Mouse (Mus musculus) forebrain, embryonic 10.5 days (tissue): ENCODE results near the gene Abat. TPM values are rescaled to one million over a fixed set of nuclear protein-coding genes. Genes with fewer than 3 reads are reported as not detected.
A peak's percentile ranks its signal among the peaks of the same experiment; 100 is the strongest.

Experiments used
- DNase-seq: peaks from one replicate; pipeline ENCODE4 v3.0.0-alpha.2; 2017; ENCODE audit warnings: low spot score; ENCODE audit errors: extremely low spot score
- H3K27ac ChIP-seq: fragments of 300-500 bp; sonication (generic); 2 replicates; pipeline ENCODE4 v1.5.1; 2016; ENCODE audit warnings: mild to moderate bottlenecking
- H3K27me3 ChIP-seq: fragments of 300-500 bp; sonication (generic); 2 replicates; pipeline ENCODE4 v1.6.1; 2016; ENCODE audit warnings: mild to moderate bottlenecking; ENCODE audit not compliant: poor library complexity, severe bottlenecking
- H3K36me3 ChIP-seq: fragments of 300-500 bp; sonication (generic); replicated peaks from 2 replicates; pipeline ENCODE4 v1.6.1; 2016; ENCODE audit warnings: mild to moderate bottlenecking, moderate library complexity
- H3K4me1 ChIP-seq: fragments of 300-500 bp; sonication (generic); 2 replicates; pipeline ENCODE4 v1.6.1; 2016
- H3K4me3 ChIP-seq: fragments of 300-500 bp; sonication (generic); 2 replicates; pipeline ENCODE4 v1.5.1; 2016; ENCODE audit warnings: mild to moderate bottlenecking, moderate library complexity
- H3K9me3 ChIP-seq: fragments of 300-500 bp; sonication (generic); 2 replicates; pipeline ENCODE4 v1.6.1; 2016; ENCODE audit warnings: mild to moderate bottlenecking, moderate library complexity
- WGBS: fragments of 180-500 bp; shearing (Covaris S2); methylation state at CpG from one replicate; pipeline ENCODE4 v1.1.7; 2016; 5-methylcytosine and 5-hydroxymethylcytosine counted together
- polyA plus RNA-seq: library from polyadenylated mRNA; unstranded; fragments of >200 nt; fragmentation: Nextera tagmentation; extraction: Ambion mirVana; gene quantifications from 2 replicates; pipeline ENCODE4 v1.2.1, GENCODE M21; 2016

The Abat gene
- 16.2 and 16.8 TPM in 2 replicates for polyA plus RNA-seq

DNA sequence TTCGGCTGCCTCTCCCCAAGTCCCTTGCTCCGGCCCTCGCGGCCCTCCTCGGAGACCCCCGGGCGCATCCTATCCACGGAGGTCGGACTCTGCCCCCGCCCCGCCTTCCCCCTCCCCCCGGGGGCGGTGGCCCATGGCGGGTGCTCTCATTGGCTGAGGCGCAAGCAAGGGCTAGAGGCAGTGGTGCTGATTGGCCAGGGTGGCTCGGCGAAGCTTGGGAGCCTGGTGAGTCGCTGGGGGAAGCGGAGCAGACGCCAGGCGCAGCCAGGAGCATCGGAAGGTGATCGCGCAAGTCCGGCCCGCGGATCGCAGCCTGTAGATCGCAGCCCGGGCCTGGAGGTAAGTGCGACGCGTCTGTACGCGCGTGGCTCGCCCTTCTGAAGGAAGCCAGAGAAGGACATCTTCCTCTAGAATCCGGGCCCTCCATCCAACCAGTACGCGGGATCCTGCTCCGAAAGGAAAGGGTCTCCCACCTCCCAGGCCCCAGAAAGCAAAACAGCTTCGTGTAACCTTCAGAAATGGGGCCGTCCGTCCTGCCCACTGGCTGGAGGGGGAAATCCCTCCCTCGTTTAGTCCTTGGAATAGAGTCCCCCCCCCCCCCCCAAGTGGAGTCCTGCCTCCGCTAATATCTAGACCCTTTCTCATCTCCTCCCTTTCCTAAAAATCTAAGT is at the start of gene Abat:
Gene Abat (plus strand): TSS at position 194 of the 671 bp plus-strand sequence.
- under 1% methylated on average over 46 of the region's 46 CpGs for WGBS
- peak within 1 kb of the TSS; percentile 77 for H3K27ac ChIP-seq

DNA sequence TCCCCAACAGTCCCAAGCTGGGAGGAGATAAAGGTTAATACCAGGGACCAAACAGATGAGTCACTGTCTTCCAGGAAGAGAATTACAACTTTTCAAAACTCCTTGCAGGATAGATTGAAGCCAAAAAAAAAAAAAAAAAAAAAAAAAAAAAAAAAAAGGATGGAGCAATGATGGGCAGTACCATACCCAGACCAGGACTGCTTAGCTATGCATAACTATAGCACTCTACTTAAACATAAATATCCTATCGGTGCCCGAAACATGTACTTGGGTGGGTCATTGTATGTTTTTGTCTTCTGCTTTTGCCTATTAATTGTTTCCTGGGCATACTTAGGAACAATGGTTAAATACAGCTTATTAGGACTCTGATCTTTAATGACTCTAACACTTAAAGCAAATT is 43.1 kb upstream of the Abat start:
- WGBS, result 76% methylated on average over 2 of the region's 2 CpGs
- peak overlapping the region; percentile 87 for H3K4me3 ChIP-seq

More for the DNA sequence above, at the start of gene Abat:
- no peaks in the 10 kb centered on the region for H3K9me3 ChIP-seq
- peaks cover 57% of the 10 kb centered on the region for H3K27me3 ChIP-seq
- DNase-seq, result peak; percentile 93
- no peaks in the 10 kb centered on the region for H3K36me3 ChIP-seq
- peak within 1 kb of the TSS; percentile 66 for H3K4me3 ChIP-seq
- H3K4me1 ChIP-seq, result peaks cover 18% of the 10 kb centered on the region

DNA sequence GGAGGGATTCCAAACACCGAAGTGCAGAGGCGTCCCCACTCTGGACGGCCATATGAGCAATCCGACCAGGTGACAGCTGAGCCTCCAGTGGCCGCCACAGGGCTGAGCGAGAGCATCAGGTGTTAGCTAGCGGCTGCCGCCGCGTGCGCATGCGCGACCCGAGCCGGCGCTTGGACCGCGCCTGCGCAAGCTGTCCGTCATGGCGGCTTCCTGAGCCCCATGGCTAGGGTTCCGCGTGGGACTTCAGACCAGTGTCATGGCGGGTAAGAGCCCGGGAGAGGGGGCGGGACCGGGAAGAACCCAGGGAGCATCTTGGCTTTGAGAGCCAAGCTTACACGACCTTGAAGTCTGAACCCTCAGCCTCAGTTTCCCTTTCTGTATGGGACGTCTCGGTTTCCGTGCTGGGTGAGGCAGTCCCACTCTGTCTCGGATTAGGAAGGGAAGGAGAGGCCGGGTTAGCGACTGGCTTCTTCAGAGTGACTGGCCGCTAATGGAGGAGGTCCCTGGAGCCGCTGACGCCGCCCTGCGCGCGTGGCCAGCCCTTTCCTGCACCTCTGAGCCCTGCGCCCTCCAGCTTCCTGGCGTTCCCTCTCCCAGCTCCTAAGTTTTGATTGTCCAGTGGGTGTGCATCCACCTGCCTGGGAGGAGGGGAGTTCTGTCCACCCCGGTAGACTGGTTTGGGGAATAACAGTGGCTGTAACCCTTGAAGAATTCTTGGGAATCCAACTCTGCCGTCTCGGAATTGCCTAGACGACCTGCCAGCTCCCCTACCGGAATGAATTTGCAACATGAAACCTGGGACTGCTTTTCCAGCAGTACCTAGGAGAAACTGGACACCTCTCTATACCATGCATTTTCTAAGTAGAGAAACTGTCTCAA is 42.4 kb upstream of the Abat start, which contains the start of gene Mettl22:
Gene Mettl22 (plus strand): TSS at position 186 of the 879 bp plus-strand sequence.
- Histone ChIP-seq H3K4me1 (peaks cover 20% of the 10 kb centered on the region), H3K36me3 (peaks cover 11% of the 10 kb centered on the region), H3K4me3 (peak within 1 kb of the TSS; percentile 87), H3K27ac (peak within 1 kb of the TSS; percentile 95), H3K27me3 (no peaks in the 10 kb centered on the region; the same call in 1 of the 2 replicates), H3K9me3 (no peaks in the 10 kb centered on the region)
- DNase-seq, result peak; percentile 91
- WGBS, result 1% methylated on average over 48 of the region's 48 CpGs

More for the DNA sequence above, 43.1 kb upstream of the Abat start:
- Histone ChIP-seq H3K27ac (no peak overlapping the region), H3K9me3 (no peaks in the 10 kb centered on the region), H3K27me3 (no peaks in the 10 kb centered on the region; the same call in 1 of the 2 replicates), H3K4me1 (peaks cover 20% of the 10 kb centered on the region), H3K36me3 (peaks cover 7% of the 10 kb centered on the region)
- DNase-seq, result no peak

DNA sequence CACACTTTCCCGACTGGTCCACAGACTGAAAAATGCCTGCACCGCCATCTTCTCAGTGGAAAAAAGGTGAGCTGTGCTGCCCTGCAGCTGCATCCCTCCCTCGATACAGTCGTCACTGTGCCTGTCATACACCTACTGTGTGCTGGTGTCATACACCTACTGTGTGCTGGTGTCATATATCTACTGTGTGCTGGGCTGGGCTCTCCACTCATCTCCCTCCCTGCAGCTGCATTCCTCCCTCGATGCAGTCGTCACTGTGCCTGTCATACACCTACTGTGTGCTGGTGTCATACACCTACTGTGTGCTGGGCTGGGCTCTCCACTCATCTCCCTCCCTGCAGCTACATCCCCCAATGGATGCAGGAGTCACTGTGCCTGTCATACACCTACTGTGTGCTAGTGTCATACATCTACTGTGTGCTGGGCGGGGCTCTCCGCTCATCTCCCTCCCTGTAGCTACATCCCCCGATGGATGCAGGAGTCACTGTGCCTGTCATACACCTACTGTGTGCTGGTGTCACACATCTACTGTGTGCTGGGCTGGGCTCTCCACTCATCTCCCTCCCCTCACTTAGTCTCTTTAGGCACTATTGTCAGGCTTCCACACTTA is 25.7 kb upstream of the Abat start:
- Histone ChIP-seq H3K9me3 (no peaks in the 10 kb centered on the region), H3K27ac (no peak overlapping the region), H3K36me3 (peaks cover 78% of the 10 kb centered on the region), H3K27me3 (no peaks in the 10 kb centered on the region), H3K4me3 (no peak overlapping the region), H3K4me1 (peaks cover 8% of the 10 kb centered on the region)
- WGBS, result 95% methylated on average over 9 of the region's 9 CpGs
- no peak for DNase-seq

DNA sequence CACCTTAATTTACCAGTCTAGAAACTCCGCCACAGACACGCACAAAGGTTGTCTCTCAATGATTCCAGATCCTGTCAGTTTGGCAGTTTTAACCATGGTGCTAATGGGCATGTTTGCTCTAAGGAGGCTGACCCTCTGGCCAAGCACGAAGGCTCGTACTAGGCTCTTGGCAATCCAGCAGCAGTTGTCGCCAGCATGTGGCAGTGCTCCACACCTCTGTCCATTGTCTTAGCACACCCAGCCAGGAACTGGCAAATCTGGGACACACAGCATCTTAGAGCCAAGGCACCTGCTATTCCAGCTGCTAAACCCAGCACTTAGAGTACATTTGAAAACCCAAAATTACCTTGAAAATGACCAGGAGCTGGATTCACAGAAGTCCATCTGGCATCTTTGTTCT is 23.9 kb upstream of the Abat start:
- Histone ChIP-seq H3K36me3 (peaks cover 60% of the 10 kb centered on the region), H3K9me3 (no peaks in the 10 kb centered on the region), H3K4me1 (peaks cover 8% of the 10 kb centered on the region), H3K27me3 (no peaks in the 10 kb centered on the region), H3K27ac (no peak overlapping the region), H3K4me3 (no peak overlapping the region)
- 83% methylated on average over 5 of the region's 5 CpGs for WGBS
- no peak for DNase-seq

DNA sequence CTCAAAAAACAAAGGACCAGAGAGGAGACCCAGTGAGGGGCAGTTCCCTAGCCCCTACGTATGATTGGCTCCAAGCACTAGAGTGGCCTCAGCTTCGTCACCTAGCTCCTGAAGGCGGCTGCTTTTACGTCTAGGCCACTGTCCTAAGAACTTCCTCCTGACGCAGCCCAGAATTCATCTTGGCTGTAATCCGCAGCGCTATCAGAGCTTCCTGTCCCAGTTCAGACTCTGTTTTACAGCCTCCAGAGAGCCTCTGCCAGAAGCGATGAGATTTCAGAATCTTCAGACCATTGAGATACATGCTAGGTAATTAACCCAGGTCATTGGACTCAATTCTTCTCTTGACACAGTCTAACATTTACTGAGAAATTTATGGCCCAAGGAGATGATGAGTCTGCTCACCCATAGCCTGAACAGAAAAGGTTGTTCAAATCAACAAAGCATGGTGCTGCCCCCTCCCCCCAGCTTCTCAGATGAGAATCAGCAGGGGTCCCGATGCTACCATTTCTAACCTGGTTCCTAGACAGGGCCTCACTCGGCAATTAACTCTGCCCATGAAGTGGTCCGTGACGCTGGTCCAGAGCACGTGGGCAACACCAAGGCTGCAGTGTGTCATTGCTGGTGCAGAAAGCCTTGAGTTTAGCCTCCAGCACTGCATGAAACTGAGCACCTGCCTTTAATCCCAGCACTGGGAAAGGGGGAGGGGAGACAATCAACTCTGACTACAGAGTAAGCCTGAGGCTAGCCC is 21.3 kb upstream of the Abat start:
- H3K27ac ChIP-seq, result 0 out of 2 replicates have a peak overlapping the region, but pooled peaks have one; percentile 20
- peaks cover 8% of the 10 kb centered on the region for H3K4me1 ChIP-seq
- no peak for DNase-seq
- H3K4me3 ChIP-seq, result no peak overlapping the region
- WGBS, result 48% methylated on average over 13 of the region's 13 CpGs
- H3K27me3 ChIP-seq, result no peaks in the 10 kb centered on the region
- peaks cover 37% of the 10 kb centered on the region for H3K36me3 ChIP-seq
- H3K9me3 ChIP-seq, result no peaks in the 10 kb centered on the region

DNA sequence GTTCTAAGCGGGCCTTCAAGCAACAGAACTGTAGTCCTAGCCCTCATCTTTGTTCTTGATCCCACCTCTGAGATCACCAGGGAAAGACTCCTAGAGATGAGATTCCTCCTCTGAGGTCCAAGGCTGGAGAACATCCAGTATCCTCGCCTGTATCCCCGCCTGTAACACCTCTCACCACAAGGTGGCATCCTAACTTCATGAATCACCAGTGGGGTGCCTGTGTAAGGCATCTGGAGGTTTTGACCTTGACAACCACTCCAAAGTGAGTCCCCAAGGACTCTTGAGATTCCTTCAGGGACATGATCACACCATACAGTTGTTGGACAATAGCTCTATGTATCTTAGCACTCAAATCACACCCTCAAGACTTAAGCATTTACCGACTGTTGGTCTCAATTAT is 19.0 kb upstream of the Abat start:
- H3K27me3 ChIP-seq, result no peaks in the 10 kb centered on the region

DNA sequence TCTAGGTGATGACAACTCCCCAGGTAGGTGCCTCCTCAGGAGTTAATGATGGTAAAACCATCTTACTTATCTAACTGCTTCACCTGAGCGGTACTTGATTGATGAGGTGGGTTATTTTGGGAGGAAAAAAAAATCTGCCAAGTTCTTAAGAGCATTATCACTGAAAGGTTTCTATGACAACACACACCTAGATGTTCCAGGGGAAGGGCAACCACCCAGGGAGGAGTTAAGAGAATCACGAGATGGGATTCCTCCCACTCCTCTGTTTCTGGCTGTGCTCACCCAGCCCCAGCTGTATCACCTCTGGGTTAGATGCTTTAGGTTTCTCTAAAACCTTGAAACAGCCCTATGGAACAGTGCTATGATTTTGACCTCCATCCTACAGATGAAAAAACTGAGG is 16.3 kb upstream of the Abat start:
- Histone ChIP-seq H3K4me3 (no peak overlapping the region), H3K36me3 (no peaks in the 10 kb centered on the region), H3K27ac (no peak overlapping the region), H3K27me3 (no peaks in the 10 kb centered on the region), H3K9me3 (no peaks in the 10 kb centered on the region), H3K4me1 (peaks cover 4% of the 10 kb centered on the region)
- WGBS, result 64% methylated on average over 2 of the region's 2 CpGs
- DNase-seq, result no peak

More for the DNA sequence above, 19.0 kb upstream of the Abat start:
- Histone ChIP-seq H3K4me3 (no peak overlapping the region), H3K36me3 (peaks cover 15% of the 10 kb centered on the region), H3K27ac (no peak overlapping the region), H3K4me1 (peaks cover 8% of the 10 kb centered on the region), H3K9me3 (no peaks in the 10 kb centered on the region)
- 22% methylated on average over 4 of the region's 4 CpGs for WGBS
- peak; percentile 66 for DNase-seq

DNA sequence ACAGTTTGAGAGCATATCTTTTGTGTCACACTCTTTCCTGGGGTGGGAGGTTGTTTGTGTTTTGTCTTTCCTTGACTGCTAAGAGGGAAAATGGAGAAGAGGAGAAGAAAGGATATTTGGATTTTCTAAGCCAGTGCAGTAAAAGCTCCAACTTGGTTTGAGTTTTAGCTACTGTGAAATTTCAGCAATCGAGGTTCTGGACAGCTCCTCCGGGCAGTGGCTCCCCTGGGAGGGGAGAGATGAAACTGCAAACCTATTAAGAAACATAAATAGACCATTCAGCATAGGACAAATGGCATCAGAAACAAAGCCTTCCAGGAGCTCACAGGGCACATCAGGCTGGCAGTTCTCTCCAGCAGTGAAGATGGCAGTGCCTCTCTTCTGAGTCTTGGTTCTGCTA is 9.0 kb upstream of the Abat start:
- H3K27me3 ChIP-seq, result no peaks in the 10 kb centered on the region
- H3K36me3 ChIP-seq, result no peaks in the 10 kb centered on the region
- no peak overlapping the region for H3K27ac ChIP-seq
- no peak overlapping the region for H3K4me3 ChIP-seq
- WGBS, result 69% methylated on average over 2 of the region's 2 CpGs
- no peaks in the 10 kb centered on the region for H3K4me1 ChIP-seq
- no peak for DNase-seq
- H3K9me3 ChIP-seq, result no peaks in the 10 kb centered on the region

DNA sequence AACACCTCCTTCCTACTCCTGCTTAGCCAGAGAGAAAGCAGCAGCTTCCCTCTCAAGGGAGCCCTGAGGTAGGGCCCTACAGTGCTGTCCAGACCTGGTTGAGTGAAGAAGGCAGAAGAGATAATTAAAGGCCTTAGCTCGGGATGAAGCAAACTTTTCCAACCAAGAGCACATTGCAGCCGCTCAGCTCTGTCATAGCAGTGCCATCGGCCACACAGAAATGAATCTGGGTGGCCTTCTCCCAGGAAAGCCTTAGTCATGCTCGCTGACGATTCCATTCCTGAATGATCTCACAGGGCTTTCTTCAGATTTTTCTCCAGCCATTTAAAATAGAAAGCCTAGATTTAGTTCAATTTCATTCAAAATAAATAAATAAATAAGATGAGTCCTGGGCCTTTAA is 3.3 kb upstream of the Abat start:
- no peak for DNase-seq
- 71% methylated on average over 5 of the region's 5 CpGs for WGBS
- H3K36me3 ChIP-seq, result no peaks in the 10 kb centered on the region
- no peak overlapping the region for H3K4me3 ChIP-seq
- H3K4me1 ChIP-seq, result peaks cover 18% of the 10 kb centered on the region
- H3K27me3 ChIP-seq, result peaks cover 26% of the 10 kb centered on the region
- no peaks in the 10 kb centered on the region for H3K9me3 ChIP-seq
- no peak overlapping the region for H3K27ac ChIP-seq

DNA sequence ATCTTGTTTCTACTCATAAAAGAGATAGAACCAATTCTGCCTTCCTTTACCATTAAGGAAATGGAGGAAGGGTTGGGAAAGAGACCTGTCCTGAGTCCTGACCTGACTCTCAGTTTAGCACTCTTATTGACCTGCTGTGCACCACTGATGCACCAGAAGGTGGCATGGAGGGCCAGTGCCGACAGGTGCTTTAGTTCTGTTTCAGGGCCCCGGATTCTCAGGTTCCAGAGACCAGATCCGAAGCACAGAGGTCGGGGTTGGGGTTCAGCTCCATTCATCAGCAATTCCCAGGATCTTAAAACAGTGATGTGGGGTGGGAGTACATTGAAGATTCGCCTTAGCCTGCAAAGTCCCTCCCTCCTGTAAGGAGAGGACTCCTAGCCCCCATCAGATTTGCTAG is 399 bp upstream of the Abat start:
- Histone ChIP-seq H3K27ac (peak overlapping the region; percentile 77), H3K4me1 (peaks cover 18% of the 10 kb centered on the region), H3K9me3 (no peaks in the 10 kb centered on the region), H3K36me3 (no peaks in the 10 kb centered on the region), H3K4me3 (peak overlapping the region; percentile 66), H3K27me3 (peaks cover 52% of the 10 kb centered on the region)
- no peak for DNase-seq
- WGBS, result 2% methylated on average over 5 of the region's 5 CpGs

DNA sequence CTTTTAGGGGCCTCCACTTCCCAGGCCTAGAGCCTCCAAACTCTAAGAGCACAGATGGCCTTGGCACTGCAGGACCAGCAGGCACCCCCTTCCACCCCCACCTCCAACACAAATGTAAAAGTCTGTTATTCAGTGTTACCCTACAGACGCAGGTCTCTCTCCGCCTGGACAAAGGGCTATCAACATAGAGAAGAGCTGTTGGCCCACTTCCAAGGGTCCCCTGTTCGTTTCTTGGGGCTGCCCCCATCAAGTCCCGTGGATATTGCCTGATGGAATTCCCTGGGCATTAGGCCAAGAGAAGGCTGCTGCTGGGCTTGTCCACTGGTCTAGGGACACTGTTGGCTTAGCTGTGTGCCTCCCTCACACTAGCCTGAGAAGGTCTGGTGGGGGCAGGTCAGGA is 951 bp downstream of the Abat start:
- Histone ChIP-seq H3K27me3 (peaks cover 58% of the 10 kb centered on the region), H3K4me1 (peaks cover 18% of the 10 kb centered on the region), H3K36me3 (no peaks in the 10 kb centered on the region), H3K4me3 (peak overlapping the region; percentile 66), H3K9me3 (no peaks in the 10 kb centered on the region), H3K27ac (no peak overlapping the region)
- no peak for DNase-seq
- WGBS, result 65% methylated on average over 4 of the region's 4 CpGs
